Mouse (Mus musculus): ENCODE results near the gene Olfr243. TPM values are rescaled to one million over a fixed set of nuclear protein-coding genes. Genes with fewer than 3 reads are reported as not detected.
"Not testable (repeated sequence)": the region's sequence is repeated elsewhere in the genome, so short reads cannot be mapped to it uniquely, and the experiment has no call there.

Olfr243 gene
- polyA plus RNA-seq, 1 experiment from 2014 or later: not detected

DNA sequence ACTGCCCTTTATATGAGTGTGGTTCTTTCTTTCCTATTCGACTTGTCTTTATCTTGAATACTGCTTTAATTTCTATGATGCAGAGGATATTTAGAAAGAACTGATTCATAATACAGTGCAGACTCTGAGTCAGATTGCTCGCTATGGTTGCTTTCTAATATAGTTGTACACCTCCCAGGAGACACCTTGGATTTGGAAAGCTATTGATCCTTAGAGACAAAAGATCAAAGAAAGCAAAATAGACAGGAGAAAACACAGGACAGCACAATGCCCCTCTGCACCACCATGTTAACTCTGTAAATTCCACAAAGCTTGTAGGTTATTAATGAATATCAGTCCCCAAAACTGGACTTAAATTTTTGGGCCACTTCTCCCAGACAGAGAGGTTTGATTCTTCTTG, 30.4 kb downstream of the Olfr243 start, which contains the start of gene Olfr629:
Gene Olfr629, minus strand, starts transcription at position 101 of the 400 bp plus-strand sequence.
- no peak for ATAC-seq
- WGBS: 83% methylated on average over 2 of the region's 2 CpGs
- no peak for TF ChIP-seq CTCF (IDR thresholded peaks at IDR 0.05; ENCODE audit: low read depth)
- no peak within 1 kb of the TSS for H3K4me2 ChIP-seq (replicated peaks; ENCODE audit: low read depth)
- no peaks in the 10 kb centered on the region for H3K27me3 ChIP-seq (replicated peaks; ENCODE audit: control insufficient read depth, insufficient read depth, low read length)
- no peak within 1 kb of the TSS for H3K9ac ChIP-seq (ENCODE audit: low read depth, low read length)
- no peaks in the 10 kb centered on the region for H3K9me3 ChIP-seq (ENCODE audit: control insufficient read depth)
- no peak within 1 kb of the TSS for H3K4me3 ChIP-seq (ENCODE audit: low read depth, low read length)
- no peaks in the 10 kb centered on the region for H3K36me3 ChIP-seq (ENCODE audit: control insufficient read depth, insufficient read depth)
- no peak within 1 kb of the TSS for H3K27ac ChIP-seq (ENCODE audit: low read depth, low read length)
- no peaks in the 10 kb centered on the region for H3K4me1 ChIP-seq (replicated peaks; ENCODE audit: control insufficient read depth, insufficient read depth, low read length)

DNA sequence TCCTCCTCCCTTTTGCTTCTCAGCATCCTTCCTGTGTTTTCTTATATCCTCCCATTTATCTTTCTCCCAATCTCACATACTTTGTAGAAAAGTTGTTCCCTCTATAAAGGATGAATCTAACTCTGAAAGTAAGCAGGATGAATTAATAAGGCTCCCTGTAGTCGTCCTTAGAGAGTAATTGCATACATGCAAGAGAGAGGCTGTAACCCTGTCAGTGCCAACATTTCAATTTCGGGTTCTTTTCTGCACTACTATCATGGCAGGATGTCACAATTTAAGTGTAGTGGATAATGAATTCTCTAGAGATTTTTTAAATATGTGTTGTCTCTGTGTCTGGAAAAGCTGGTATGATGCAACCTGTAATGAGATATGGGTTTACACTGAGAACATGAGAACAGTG, 42.8 kb downstream of the Olfr243 start, which contains the start of gene Olfr630:
Gene Olfr630, minus strand, starts transcription at position 101 of the 400 bp plus-strand sequence.
- 41% methylated on average over 2 of the region's 2 CpGs for WGBS
- TF ChIP-seq CTCF (IDR thresholded peaks at IDR 0.05; ENCODE audit: low read depth): no peak
- Histone ChIP-seq H3K36me3 (ENCODE audit: control insufficient read depth, insufficient read depth) (no peaks in the 10 kb centered on the region), H3K27ac (ENCODE audit: low read depth, low read length) (no peak within 1 kb of the TSS), H3K4me1 (replicated peaks; ENCODE audit: control insufficient read depth, insufficient read depth, low read length) (no peaks in the 10 kb centered on the region), H3K27me3 (replicated peaks; ENCODE audit: control insufficient read depth, insufficient read depth, low read length) (no peaks in the 10 kb centered on the region), H3K4me3 (ENCODE audit: low read depth, low read length) (no peak within 1 kb of the TSS), H3K4me2 (replicated peaks; ENCODE audit: low read depth) (no peak within 1 kb of the TSS), H3K9ac (ENCODE audit: low read depth, low read length) (no peak within 1 kb of the TSS), H3K9me3 (ENCODE audit: control insufficient read depth) (no peaks in the 10 kb centered on the region)
- no peak for ATAC-seq

DNA sequence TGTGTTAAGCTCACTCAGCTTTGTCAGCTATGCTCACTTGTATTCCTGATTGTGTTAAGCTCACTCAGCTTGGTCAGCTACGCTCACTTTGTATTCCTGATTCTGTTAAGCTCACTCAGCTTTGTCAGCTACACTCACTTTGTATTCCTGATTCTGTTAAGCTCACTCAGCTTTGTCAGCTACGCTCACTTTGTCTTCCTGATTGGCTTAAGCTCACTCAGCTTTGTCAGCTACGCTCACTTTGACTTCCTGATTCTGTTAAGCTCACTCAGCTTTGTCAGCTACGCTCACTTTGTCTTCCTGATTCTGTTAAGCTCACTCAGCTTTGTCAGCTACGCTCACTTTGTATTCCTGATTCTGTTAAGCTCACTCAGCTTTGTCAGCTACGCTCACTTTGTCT, 47.7 kb downstream of the Olfr243 start:
- not testable (repeated sequence) for H3K9ac ChIP-seq (ENCODE audit: low read depth, low read length); H3K4me1 ChIP-seq (replicated peaks; ENCODE audit: control insufficient read depth, insufficient read depth, low read length); H3K9me3 ChIP-seq (ENCODE audit: control insufficient read depth); H3K36me3 ChIP-seq (ENCODE audit: control insufficient read depth, insufficient read depth); H3K27ac ChIP-seq (ENCODE audit: low read depth, low read length); H3K4me3 ChIP-seq (ENCODE audit: low read depth, low read length); ATAC-seq; H3K4me2 ChIP-seq (replicated peaks; ENCODE audit: low read depth); H3K27me3 ChIP-seq (replicated peaks; ENCODE audit: control insufficient read depth, insufficient read depth, low read length)
- WGBS: 81% methylated on average over 6 of the region's 6 CpGs

DNA sequence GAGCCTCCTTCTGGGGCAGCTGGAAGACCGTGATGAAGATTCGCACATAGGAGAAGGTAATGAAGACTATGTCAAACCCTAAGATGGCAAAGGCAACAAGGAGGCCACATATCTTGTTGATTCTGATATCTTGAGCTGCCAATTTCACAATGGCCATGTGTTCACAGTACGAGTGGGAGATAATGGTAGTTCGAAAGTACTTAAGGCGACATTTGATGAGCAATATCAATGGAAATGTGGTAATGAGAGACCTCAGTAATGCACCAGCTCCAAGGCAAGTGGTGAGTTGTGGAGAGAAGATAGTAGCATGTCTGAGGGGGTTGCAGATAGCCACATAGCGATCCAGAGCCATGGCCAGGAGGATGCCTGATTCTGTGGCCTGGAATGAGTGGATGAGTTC, 53.2 kb downstream of the Olfr243 start:
- ATAC-seq; H3K9me3 ChIP-seq (ENCODE audit: control insufficient read depth): not testable (repeated sequence)
- WGBS: 83% methylated on average over 5 of the region's 6 CpGs

More for the DNA sequence above, 53.2 kb downstream of the Olfr243 start:
- not testable (repeated sequence) for H3K27me3 ChIP-seq (replicated peaks; ENCODE audit: control insufficient read depth, insufficient read depth, low read length); H3K9ac ChIP-seq (ENCODE audit: low read depth, low read length); H3K4me3 ChIP-seq (ENCODE audit: low read depth, low read length); H3K36me3 ChIP-seq (ENCODE audit: control insufficient read depth, insufficient read depth); H3K27ac ChIP-seq (ENCODE audit: low read depth, low read length); H3K4me2 ChIP-seq (replicated peaks; ENCODE audit: low read depth); H3K4me1 ChIP-seq (replicated peaks; ENCODE audit: control insufficient read depth, insufficient read depth, low read length)

Other genes with a start within 250 kb of the Olfr243 start
- gene Olfr608, start 244.8 kb upstream of the Olfr243 start, polyA plus RNA-seq (2015; fragmentation: Nextera tagmentation; extraction: Ambion mirVana): not detected in 2 replicates
- not detected in 2 replicates for gene Olfr609, start 216.6 kb upstream of the Olfr243 start, polyA plus RNA-seq (2015; fragmentation: Nextera tagmentation; extraction: Ambion mirVana)
- gene Olfr610, start 202.5 kb upstream of the Olfr243 start, polyA plus RNA-seq (2015; fragmentation: Nextera tagmentation; extraction: Ambion mirVana): not detected in 2 replicates
- not detected in 2 replicates for gene Olfr611, start 193.8 kb upstream of the Olfr243 start, polyA plus RNA-seq (2015; fragmentation: Nextera tagmentation; extraction: Ambion mirVana)
- not detected in 2 replicates for gene Olfr612, start 172.0 kb upstream of the Olfr243 start, polyA plus RNA-seq (2015; fragmentation: Nextera tagmentation; extraction: Ambion mirVana)
- not detected in 2 replicates for gene Olfr613, start 166.6 kb upstream of the Olfr243 start, polyA plus RNA-seq (2015; fragmentation: Nextera tagmentation; extraction: Ambion mirVana)
- gene Olfr615, start 158.6 kb upstream of the Olfr243 start, polyA plus RNA-seq (2015; fragmentation: Nextera tagmentation; extraction: Ambion mirVana): not detected in 2 replicates
- not detected in 2 replicates for gene Olfr616, start 145.5 kb upstream of the Olfr243 start, polyA plus RNA-seq (2015; fragmentation: Nextera tagmentation; extraction: Ambion mirVana)
- gene Olfr617, start 141.6 kb upstream of the Olfr243 start, polyA plus RNA-seq (2015; fragmentation: Nextera tagmentation; extraction: Ambion mirVana): not detected in 2 replicates
- gene Olfr618, start 124.6 kb upstream of the Olfr243 start, polyA plus RNA-seq (2015; fragmentation: Nextera tagmentation; extraction: Ambion mirVana): not detected in 2 replicates
- gene Olfr619, start 114.1 kb upstream of the Olfr243 start, polyA plus RNA-seq (2015; fragmentation: Nextera tagmentation; extraction: Ambion mirVana): not detected in 2 replicates
- gene Olfr620, start 102.1 kb upstream of the Olfr243 start, polyA plus RNA-seq (2015; fragmentation: Nextera tagmentation; extraction: Ambion mirVana): not detected in 2 replicates
- gene Olfr622, start 72.0 kb upstream of the Olfr243 start, polyA plus RNA-seq (2015; fragmentation: Nextera tagmentation; extraction: Ambion mirVana): not detected in 2 replicates
- not detected in 2 replicates for gene Olfr623, start 51.0 kb upstream of the Olfr243 start, polyA plus RNA-seq (2015; fragmentation: Nextera tagmentation; extraction: Ambion mirVana)
- 0.09 TPM in 2 replicates for gene Olfr624, start 43.5 kb upstream of the Olfr243 start, polyA plus RNA-seq (2015; fragmentation: Nextera tagmentation; extraction: Ambion mirVana)
- not detected in 2 replicates for gene Olfr625-ps1, start 32.0 kb upstream of the Olfr243 start, polyA plus RNA-seq (2015; fragmentation: Nextera tagmentation; extraction: Ambion mirVana)
- not detected in 2 replicates for gene Olfr628, start 15.7 kb downstream of the Olfr243 start, polyA plus RNA-seq (2015; fragmentation: Nextera tagmentation; extraction: Ambion mirVana)
- gene Olfr629, start 30.3 kb downstream of the Olfr243 start, polyA plus RNA-seq (2015; fragmentation: Nextera tagmentation; extraction: Ambion mirVana): not detected in 2 replicates
- not detected in 2 replicates for gene Olfr630, start 42.7 kb downstream of the Olfr243 start, polyA plus RNA-seq (2015; fragmentation: Nextera tagmentation; extraction: Ambion mirVana)
- not detected in 2 replicates for gene Olfr69, start 56.9 kb downstream of the Olfr243 start, polyA plus RNA-seq (2015; fragmentation: Nextera tagmentation; extraction: Ambion mirVana)
- gene Olfr68, start 65.0 kb downstream of the Olfr243 start, polyA plus RNA-seq (2015; fragmentation: Nextera tagmentation; extraction: Ambion mirVana): not detected in 2 replicates
- gene Olfr67, start 77.2 kb downstream of the Olfr243 start, polyA plus RNA-seq (2015; fragmentation: Nextera tagmentation; extraction: Ambion mirVana): not detected in 2 replicates
- gene Hbb-bt, start 99.3 kb downstream of the Olfr243 start, polyA plus RNA-seq (2015; fragmentation: Nextera tagmentation; extraction: Ambion mirVana): 164 and 228 TPM in 2 replicates
- gene Hbb-bs, start 113.4 kb downstream of the Olfr243 start, polyA plus RNA-seq (2015; fragmentation: Nextera tagmentation; extraction: Ambion mirVana): 726 and 1,073 TPM in 2 replicates
- not detected in 2 replicates for gene Hbb-bh2, start 125.8 kb downstream of the Olfr243 start, polyA plus RNA-seq (2015; fragmentation: Nextera tagmentation; extraction: Ambion mirVana)
- not detected in 2 replicates for gene Hbb-bh1, start 128.5 kb downstream of the Olfr243 start, polyA plus RNA-seq (2015; fragmentation: Nextera tagmentation; extraction: Ambion mirVana)
- 0.52 TPM in 1 of 2 replicates, not detected in the other for gene Hbb-y, start 138.5 kb downstream of the Olfr243 start, polyA plus RNA-seq (2015; fragmentation: Nextera tagmentation; extraction: Ambion mirVana)
- not detected in 2 replicates for gene Olfr66, start 171.6 kb downstream of the Olfr243 start, polyA plus RNA-seq (2015; fragmentation: Nextera tagmentation; extraction: Ambion mirVana)
- not detected in 2 replicates for gene Olfr64, start 179.8 kb downstream of the Olfr243 start, polyA plus RNA-seq (2015; fragmentation: Nextera tagmentation; extraction: Ambion mirVana)
- not detected in 2 replicates for gene Olfr65, start 188.8 kb downstream of the Olfr243 start, polyA plus RNA-seq (2015; fragmentation: Nextera tagmentation; extraction: Ambion mirVana)
- not detected in 2 replicates for gene Olfr631, start 214.2 kb downstream of the Olfr243 start, polyA plus RNA-seq (2015; fragmentation: Nextera tagmentation; extraction: Ambion mirVana)
- gene Olfr632, start 219.7 kb downstream of the Olfr243 start, polyA plus RNA-seq (2015; fragmentation: Nextera tagmentation; extraction: Ambion mirVana): not detected in 2 replicates
- gene Olfr633, start 229.8 kb downstream of the Olfr243 start, polyA plus RNA-seq (2015; fragmentation: Nextera tagmentation; extraction: Ambion mirVana): not detected in 2 replicates